Mouse (Mus musculus): ENCODE measurements at regions not wholly inside any gene's neighbourhood (a gene's known extent, or its start where the extent isn't known, plus 50 kb on each side); places are given as distances from the start of the nearest gene placed in this dataset.

DNA sequence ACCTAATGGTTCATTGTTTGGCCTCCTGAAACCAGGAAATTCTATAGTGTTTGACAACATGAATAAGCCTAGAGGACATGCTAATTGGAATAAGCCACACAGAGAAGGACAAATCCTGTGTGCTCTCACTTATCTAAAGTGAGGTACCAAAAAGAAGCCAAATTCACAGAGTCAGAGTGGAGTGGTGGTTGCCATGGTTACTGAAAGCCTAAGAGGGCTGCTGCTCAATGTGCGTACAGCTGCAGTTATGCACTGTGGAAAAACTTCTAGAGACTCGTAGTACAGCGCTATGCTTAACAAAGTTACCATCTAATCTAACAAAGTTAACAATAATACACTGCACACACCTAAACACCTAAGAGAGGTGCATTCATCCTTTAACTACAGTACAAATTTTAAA is 171.4 kb upstream of the Ntm start:
- H3K27ac ChIP-seq = no peak overlapping the region
- H3K4me3 ChIP-seq (replicated peaks) = no peak overlapping the region
- no peak overlapping the region for H3K9ac ChIP-seq
- peaks cover 11% of the 10 kb centered on the region; the same call in 1 of the 2 replicates for H3K4me1 ChIP-seq
- no peak for ATAC-seq (replicated peaks; ENCODE audit: low FRiP score)
- H3K4me2 ChIP-seq = no peak overlapping the region
- no peaks in the 10 kb centered on the region for H3K9me3 ChIP-seq (replicated peaks)
- H3K27me3 ChIP-seq = 0 out of 2 replicates have a peak, but pooled peaks cover 5% of the 10 kb centered on the region
- 74% methylated on average over 3 of the region's 3 CpGs for WGBS
- H3K36me3 ChIP-seq = no peaks in the 10 kb centered on the region

DNA sequence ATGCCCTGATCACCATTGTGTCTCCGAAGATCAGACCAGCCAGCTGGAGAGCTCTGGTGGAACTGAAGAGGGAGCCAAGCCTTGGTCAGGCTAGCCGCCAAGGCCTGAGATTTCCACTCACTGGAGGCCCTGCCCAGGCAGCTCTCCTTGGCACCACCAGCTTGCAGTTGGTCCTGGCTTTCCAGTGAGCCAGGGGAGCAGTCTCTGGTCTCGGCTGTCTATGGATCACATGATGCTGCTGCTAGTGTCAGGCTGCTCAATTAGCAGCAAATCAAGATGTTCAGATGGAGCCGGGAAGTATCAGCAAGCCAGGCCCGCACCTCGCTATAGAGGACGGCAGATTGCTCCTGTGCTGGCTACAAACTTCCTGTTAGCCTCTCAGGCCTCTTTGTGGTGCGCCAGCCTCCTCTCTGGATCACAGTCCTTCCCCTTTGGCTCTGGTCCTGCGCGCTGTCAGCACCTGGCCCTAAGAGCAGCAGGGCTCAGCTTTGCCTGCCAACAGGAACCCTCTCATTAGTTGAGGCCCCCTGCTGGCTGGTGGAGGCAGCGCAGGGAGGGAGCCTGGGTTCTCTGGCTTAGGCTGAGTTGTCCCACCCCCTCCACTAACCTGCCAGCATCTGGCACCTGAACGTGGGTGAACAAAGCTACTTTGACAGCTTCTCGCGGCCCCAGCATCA is 174.8 kb upstream of the Ntm start:
- peak; percentile 69; the same call in 1 of the 2 replicates for ATAC-seq (replicated peaks; ENCODE audit: low FRiP score)
- Histone ChIP-seq H3K9ac (no peak overlapping the region), H3K9me3 (replicated peaks) (no peaks in the 10 kb centered on the region), H3K4me1 (peaks cover 16% of the 10 kb centered on the region), H3K4me2 (peak overlapping the region; percentile 40), H3K36me3 (no peaks in the 10 kb centered on the region), H3K4me3 (replicated peaks) (no peak overlapping the region), H3K27me3 (0 out of 2 replicates have a peak, but pooled peaks cover 5% of the 10 kb centered on the region), H3K27ac (no peak overlapping the region)
- WGBS = 28% methylated on average over 14 of the region's 14 CpGs

DNA sequence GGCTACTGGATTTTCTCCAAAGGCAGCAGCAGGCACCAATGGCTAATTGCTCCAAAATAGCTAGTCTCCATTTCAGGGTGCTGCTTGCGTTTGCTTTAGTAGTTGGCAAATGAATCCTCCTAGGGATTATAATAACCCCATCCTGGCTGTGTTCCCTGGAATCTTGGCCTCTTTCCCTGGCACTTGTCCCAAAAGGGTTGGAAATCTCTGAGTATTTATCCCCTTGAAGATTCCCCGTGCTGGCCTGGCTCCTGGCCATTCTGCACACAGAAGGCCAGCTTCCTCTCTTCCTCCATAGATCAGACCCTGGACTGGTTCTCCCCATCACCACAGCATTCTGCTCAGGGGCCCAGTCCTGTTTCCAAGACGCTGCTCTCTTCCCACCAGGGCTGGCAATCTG is 177.2 kb upstream of the Ntm start:
- Histone ChIP-seq H3K27ac (no peak overlapping the region), H3K9ac (no peak overlapping the region), H3K9me3 (replicated peaks) (no peaks in the 10 kb centered on the region), H3K4me2 (no peak overlapping the region), H3K4me1 (peaks cover 16% of the 10 kb centered on the region), H3K4me3 (replicated peaks) (no peak overlapping the region), H3K27me3 (0 out of 2 replicates have a peak, but pooled peaks cover 5% of the 10 kb centered on the region), H3K36me3 (no peaks in the 10 kb centered on the region)
- no peak for ATAC-seq (replicated peaks; ENCODE audit: low FRiP score)
- WGBS = 48% methylated on average over 3 of the region's 3 CpGs

DNA sequence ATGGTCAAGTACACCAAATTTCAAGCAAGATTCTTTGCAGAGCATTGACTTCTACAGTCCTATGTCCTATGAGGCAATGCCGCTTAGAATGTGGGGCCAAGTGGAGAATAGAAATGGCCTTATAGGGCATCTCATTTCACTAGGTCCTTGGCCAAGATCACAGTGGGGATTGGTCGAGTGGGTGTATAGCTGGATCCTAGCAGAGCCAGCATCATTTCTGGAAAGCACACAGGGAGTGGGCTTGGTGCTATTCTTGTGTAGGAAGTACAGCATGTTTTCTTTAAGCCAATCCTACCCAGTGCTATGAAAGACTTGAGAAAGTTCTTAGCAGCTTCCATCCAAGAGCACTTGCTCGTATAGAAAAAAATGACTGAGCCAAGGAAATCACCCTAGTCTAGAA is 178.2 kb upstream of the Ntm start:
- no peak overlapping the region for H3K4me3 ChIP-seq (replicated peaks)
- ATAC-seq (replicated peaks; ENCODE audit: low FRiP score) = no peak
- no peaks in the 10 kb centered on the region for H3K36me3 ChIP-seq
- no peak overlapping the region for H3K27ac ChIP-seq
- peaks cover 16% of the 10 kb centered on the region for H3K4me1 ChIP-seq
- 0 out of 2 replicates have a peak, but pooled peaks cover 5% of the 10 kb centered on the region for H3K27me3 ChIP-seq
- no peak overlapping the region for H3K9ac ChIP-seq
- H3K4me2 ChIP-seq = no peak overlapping the region
- WGBS = 92% methylated on average over 3 of the region's 3 CpGs
- no peaks in the 10 kb centered on the region for H3K9me3 ChIP-seq (replicated peaks)

DNA sequence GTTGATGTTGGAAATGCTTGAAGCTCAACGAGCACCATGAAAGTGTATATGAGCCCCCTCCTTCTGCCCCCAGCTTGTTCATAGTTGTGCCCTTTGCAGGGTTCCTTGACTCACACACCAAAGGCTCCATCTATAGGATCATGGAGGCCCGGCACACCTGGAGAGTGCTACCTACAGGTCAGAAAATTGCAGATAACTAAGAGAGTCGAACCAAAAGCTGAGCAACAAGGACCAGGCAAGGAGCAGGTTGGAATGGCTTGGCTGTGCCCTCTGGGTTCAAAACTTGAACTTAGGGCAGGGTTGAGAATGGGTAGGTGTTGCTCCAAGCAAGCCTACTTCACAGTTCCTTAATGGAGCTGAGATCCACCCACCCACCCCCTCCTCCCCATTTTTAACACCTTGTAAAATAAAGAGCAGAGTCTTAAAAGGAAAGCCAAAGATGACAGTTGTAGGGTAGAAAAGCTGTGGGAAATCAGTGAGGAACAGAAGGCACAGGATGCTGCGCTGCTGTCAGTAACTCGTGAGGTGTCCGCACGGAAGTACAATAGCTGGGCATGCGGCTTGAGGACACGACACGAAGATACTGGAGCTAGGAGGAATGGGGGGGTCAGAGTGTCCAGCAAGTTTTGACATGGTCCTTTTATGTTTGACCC is 180.0 kb upstream of the Ntm start:
- 83% methylated on average over 10 of the region's 10 CpGs for WGBS
- peaks cover 11% of the 10 kb centered on the region for H3K4me1 ChIP-seq
- ATAC-seq (replicated peaks; ENCODE audit: low FRiP score) = no peak
- H3K27ac ChIP-seq = no peak overlapping the region
- H3K36me3 ChIP-seq = no peaks in the 10 kb centered on the region
- no peak overlapping the region for H3K9ac ChIP-seq
- H3K27me3 ChIP-seq = 0 out of 2 replicates have a peak, but pooled peaks cover 5% of the 10 kb centered on the region
- no peaks in the 10 kb centered on the region for H3K9me3 ChIP-seq (replicated peaks)
- H3K4me3 ChIP-seq (replicated peaks) = no peak overlapping the region
- no peak overlapping the region for H3K4me2 ChIP-seq

DNA sequence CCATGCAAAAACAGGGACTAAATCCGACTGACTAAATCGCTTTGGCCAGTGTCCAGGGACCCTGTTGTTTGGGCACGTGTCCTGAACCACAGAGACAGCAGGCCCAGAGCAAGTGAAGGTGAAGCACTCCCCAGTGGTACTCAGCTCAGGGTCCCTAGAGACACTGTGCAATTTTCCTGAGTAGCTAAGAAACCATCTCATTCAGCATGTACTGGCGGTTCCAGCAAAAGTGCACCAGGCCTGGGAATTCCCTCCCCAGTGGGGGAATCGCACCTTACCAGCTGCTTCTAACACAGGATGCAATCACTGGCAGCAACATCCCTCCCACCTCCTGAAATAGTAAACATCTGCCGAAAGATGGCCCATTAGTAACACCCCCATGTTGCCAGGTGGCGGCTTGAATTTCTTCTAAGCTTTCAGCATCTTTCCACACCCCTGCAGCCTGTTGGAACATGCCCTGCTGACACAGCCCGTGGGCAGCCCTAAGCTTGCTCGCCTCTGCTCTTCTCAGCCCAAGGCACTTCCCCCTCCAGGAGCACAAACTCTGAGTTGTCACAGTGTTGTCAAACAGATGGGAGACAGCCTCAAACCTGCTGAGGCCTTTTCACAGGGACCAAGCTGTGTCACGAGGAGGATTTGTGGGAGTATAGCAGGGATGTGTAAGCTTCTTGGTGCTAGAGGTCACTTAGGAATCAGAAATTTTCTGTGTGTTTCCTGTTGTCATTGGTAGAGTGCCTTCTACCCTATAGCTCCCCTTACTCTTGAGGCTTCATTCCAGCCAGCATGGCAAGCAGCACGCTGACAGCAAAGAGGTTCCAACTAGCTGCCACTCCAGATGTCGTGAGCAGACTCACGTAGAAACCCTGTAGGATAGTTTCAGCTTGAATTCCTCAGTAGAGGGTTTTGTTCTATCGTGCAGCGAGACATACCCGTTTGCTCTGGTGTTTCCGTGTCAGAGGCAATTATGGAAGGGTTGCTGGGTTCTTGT is 186.8 kb upstream of the Ntm start:
- 31% methylated on average over 17 of the region's 17 CpGs for WGBS
- no peak overlapping the region for H3K4me2 ChIP-seq
- H3K27ac ChIP-seq = no peak overlapping the region
- H3K9ac ChIP-seq = no peak overlapping the region
- no peak overlapping the region for H3K4me3 ChIP-seq (replicated peaks)
- no peaks in the 10 kb centered on the region for H3K36me3 ChIP-seq
- H3K4me1 ChIP-seq = peaks cover 10% of the 10 kb centered on the region; the same call in 1 of the 2 replicates
- no peaks in the 10 kb centered on the region for H3K9me3 ChIP-seq (replicated peaks)
- peak; percentile 36; the same call in 1 of the 2 replicates for ATAC-seq (replicated peaks; ENCODE audit: low FRiP score)
- H3K27me3 ChIP-seq = no peaks in the 10 kb centered on the region

DNA sequence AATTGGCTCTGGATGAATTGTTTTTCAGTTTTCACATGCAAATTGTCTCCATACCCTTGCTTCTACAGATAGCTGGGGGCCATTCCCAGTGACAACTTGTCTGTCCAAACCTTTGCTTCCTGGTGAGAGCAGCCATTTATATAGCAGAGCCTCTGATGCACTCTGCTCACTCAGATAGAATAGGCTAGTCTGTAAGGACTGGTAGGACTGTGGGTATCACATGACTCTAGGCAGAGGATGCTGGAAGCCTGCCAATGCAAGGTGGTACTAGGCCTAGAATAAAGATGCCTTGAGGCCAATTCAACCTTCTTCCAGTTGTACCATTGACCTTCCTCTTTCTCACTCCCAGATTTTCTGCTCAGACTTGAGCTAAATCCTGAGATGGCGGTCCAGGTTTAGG is 188.2 kb upstream of the Ntm start:
- no peak overlapping the region for H3K27ac ChIP-seq
- no peaks in the 10 kb centered on the region for H3K9me3 ChIP-seq (replicated peaks)
- no peak for ATAC-seq (replicated peaks; ENCODE audit: low FRiP score)
- peaks cover 10% of the 10 kb centered on the region; the same call in 1 of the 2 replicates for H3K4me1 ChIP-seq
- no peak overlapping the region for H3K4me3 ChIP-seq (replicated peaks)
- WGBS = 100% methylated on average over 1 of the region's 1 CpGs
- no peak overlapping the region for H3K4me2 ChIP-seq
- H3K9ac ChIP-seq = no peak overlapping the region
- H3K36me3 ChIP-seq = no peaks in the 10 kb centered on the region
- no peaks in the 10 kb centered on the region for H3K27me3 ChIP-seq

DNA sequence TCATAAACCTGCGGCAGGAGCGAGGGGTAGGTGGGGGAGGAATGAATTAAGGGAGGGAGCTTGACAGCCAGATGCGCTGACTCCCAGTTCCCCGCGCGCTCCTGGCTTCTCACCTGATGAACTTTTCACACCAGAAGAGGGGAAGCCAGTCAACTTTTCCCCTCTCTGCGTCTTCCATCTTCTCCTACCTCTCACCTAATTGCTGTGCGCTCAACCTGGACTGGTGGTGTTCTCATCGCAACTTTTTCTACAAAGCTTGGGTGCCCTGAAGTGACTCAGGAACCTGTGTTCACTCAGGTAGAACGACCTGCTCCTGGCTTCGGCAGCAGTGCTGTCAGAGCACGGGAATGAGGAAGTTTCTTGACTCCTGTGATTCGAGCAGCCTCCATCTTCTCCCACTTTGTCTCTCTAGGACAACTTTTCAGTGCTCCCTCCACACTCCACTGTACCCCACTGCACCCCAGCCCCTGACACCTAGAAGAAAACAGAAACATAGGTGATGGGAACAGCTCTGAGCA is 203.4 kb upstream of the Ntm start:
- H3K9ac ChIP-seq = no peak overlapping the region
- no peaks in the 10 kb centered on the region for H3K27me3 ChIP-seq
- H3K4me3 ChIP-seq (replicated peaks) = no peak overlapping the region
- H3K9me3 ChIP-seq (replicated peaks) = no peaks in the 10 kb centered on the region
- no peaks in the 10 kb centered on the region for H3K36me3 ChIP-seq
- H3K4me2 ChIP-seq = no peak overlapping the region
- ATAC-seq (replicated peaks; ENCODE audit: low FRiP score) = 0 out of 2 replicates have a peak, but pooled peaks have one; percentile 33
- H3K27ac ChIP-seq = peak overlapping the region; percentile 59
- WGBS = 53% methylated on average over 13 of the region's 13 CpGs
- peaks cover 17% of the 10 kb centered on the region for H3K4me1 ChIP-seq

DNA sequence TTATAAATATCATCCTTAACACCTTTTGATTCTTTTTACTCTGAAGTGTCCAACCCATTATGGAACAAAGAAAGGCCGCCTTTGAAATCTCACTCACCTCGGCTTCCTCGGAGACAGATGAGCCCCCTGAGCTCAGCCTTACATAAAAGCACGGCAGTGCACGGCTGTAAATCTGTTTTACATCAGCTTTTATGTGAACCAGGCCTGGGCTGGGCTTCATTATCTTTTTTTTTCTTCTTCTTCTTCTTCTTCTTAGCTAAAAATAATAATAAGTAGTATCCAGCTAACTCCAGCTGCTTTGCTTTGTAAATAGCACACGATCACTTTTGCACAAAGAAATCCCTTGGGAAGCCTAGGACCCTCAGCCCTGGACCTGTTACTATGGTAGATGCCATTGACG is 204.3 kb upstream of the Ntm start:
- no peaks in the 10 kb centered on the region for H3K27me3 ChIP-seq
- no peak overlapping the region for H3K4me2 ChIP-seq
- 0 out of 2 replicates have a peak overlapping the region, but pooled peaks have one; percentile 59 for H3K27ac ChIP-seq
- H3K9ac ChIP-seq = no peak overlapping the region
- H3K9me3 ChIP-seq (replicated peaks) = no peaks in the 10 kb centered on the region
- no peak for ATAC-seq (replicated peaks; ENCODE audit: low FRiP score)
- no peak overlapping the region for H3K4me3 ChIP-seq (replicated peaks)
- WGBS = 19% methylated on average over 7 of the region's 7 CpGs
- peaks cover 17% of the 10 kb centered on the region for H3K4me1 ChIP-seq
- H3K36me3 ChIP-seq = no peaks in the 10 kb centered on the region

DNA sequence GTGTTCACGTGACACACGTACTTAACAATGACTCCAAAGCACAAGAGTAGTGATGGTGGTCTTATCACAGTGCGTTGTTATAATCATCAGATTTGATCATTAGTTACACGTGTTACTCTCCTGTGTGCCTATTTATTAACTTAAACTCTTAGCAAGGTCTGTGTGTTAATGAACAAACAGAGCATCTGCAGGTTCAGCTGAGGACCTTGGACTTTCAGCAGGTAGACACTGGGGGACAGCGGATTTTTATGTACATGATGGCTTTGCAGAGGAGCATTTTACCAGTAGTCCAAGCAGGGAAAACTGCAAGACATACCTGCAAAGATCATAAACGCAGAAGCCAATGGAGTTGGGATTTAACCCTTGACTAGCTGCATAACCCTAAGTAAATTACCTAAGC is 211.7 kb upstream of the Ntm start:
- no peak overlapping the region for H3K27ac ChIP-seq
- ATAC-seq (replicated peaks; ENCODE audit: low FRiP score) = no peak
- no peaks in the 10 kb centered on the region for H3K4me1 ChIP-seq
- H3K36me3 ChIP-seq = no peaks in the 10 kb centered on the region
- H3K4me2 ChIP-seq = no peak overlapping the region
- H3K9me3 ChIP-seq (replicated peaks) = no peaks in the 10 kb centered on the region
- H3K9ac ChIP-seq = no peak overlapping the region
- no peak overlapping the region for H3K4me3 ChIP-seq (replicated peaks)
- no peaks in the 10 kb centered on the region for H3K27me3 ChIP-seq
- WGBS = 79% methylated on average over 6 of the region's 6 CpGs

DNA sequence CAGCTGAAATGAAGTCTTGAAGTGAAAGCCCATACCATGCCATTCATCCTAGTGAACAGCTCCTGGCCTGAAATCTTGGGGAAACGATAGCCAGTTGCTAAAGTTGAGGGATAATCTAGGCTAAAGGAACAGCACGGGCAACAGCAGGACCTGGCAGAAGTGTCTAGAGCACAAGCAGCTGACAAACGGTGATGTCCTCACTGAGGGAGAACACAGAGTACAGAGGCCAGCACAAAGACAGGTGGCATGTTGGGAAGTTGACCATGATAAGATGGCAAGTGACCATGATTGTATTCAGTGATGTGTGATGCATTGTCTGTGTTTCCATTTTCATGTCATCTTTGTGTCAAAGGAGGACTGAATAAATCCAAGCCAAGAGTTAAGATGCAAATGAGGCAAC is 212.4 kb upstream of the Ntm start:
- no peaks in the 10 kb centered on the region for H3K4me1 ChIP-seq

More for the DNA sequence above, 212.4 kb upstream of the Ntm start:
- ATAC-seq (replicated peaks; ENCODE audit: low FRiP score) = no peak
- no peak overlapping the region for H3K4me2 ChIP-seq
- H3K27me3 ChIP-seq = no peaks in the 10 kb centered on the region
- WGBS = 78% methylated on average over 3 of the region's 3 CpGs
- no peaks in the 10 kb centered on the region for H3K9me3 ChIP-seq (replicated peaks)
- H3K36me3 ChIP-seq = no peaks in the 10 kb centered on the region
- H3K27ac ChIP-seq = no peak overlapping the region
- no peak overlapping the region for H3K4me3 ChIP-seq (replicated peaks)
- H3K9ac ChIP-seq = no peak overlapping the region
